Mouse (Mus musculus) erythroid progenitor cell, adult 5-6 weeks (primary cell): ENCODE results near the gene Ugt1a7c. TPM values are rescaled to one million over a fixed set of nuclear protein-coding genes. Genes with fewer than 3 reads are reported as not detected.
A peak's percentile ranks its signal among the peaks of the same experiment; 100 is the strongest.
"Not testable (repeated sequence)": the region's sequence is repeated elsewhere in the genome, so short reads cannot be mapped to it uniquely, and the experiment has no call there.

Source experiments
- ATAC-seq: replicated peaks from 2 replicates; pipeline ENCODE4 v1.8.0; 2016; ENCODE audit warnings: moderate number of reproducible peaks, mild to moderate bottlenecking, moderate TSS enrichment, inconsistent platforms; ENCODE audit not compliant: poor library complexity, low FRiP score, severe bottlenecking
- total RNA-seq, 2 experiments: library from RNA; stranded (forward) in 1 of 2; stranded (reverse) in 1 of 2; fragments of 150-400 nt in 1 of 2; fragments of 186-747, 209-891 nt in 1 of 2; gene quantifications; 2 replicates each; pipeline versions ENCODE4 v1.2.3 to v1.2.4; 2015 to 2017; ENCODE audit warnings: low replicate concordance in 2 of 2

The Ugt1a7c gene
- total RNA-seq, 2 experiments from 2014 or later = 7.5 to 11.5 TPM

- ATAC-seq = peak; percentile 89
These were observed 14.2 kb downstream of the Ugt1a7c start for GRCm38 (mm10) chr1:88109027-88109557.

- not testable (repeated sequence) for ATAC-seq
These were observed 14.7 kb downstream of the Ugt1a7c start for GRCm38 (mm10) chr1:88109604-88110003.

GRCm38 (mm10) chr1:88112769-88113168, 17.9 kb downstream of the Ugt1a7c start:
- not testable (repeated sequence) for ATAC-seq

- ATAC-seq = peak; percentile 95
These were observed 25.7 kb downstream of the Ugt1a7c start for GRCm38 (mm10) chr1:88120550-88120949.

GRCm38 (mm10) chr1:88121521-88121920, 26.7 kb downstream of the Ugt1a7c start:
- not testable (repeated sequence) for ATAC-seq

GRCm38 (mm10) chr1:88125827-88126360, 31.0 kb downstream of the Ugt1a7c start:
- not testable (repeated sequence) for ATAC-seq

GRCm38 (mm10) chr1:88129091-88129490, 34.2 kb downstream of the Ugt1a7c start:
- not testable (repeated sequence) for ATAC-seq

- ATAC-seq = not testable (repeated sequence)
These were observed 35.4 kb downstream of the Ugt1a7c start for GRCm38 (mm10) chr1:88130223-88130622.

GRCm38 (mm10) chr1:88133908-88134456, 39.1 kb downstream of the Ugt1a7c start:
- ATAC-seq = no peak

- ATAC-seq = not testable (repeated sequence)
These were observed 39.7 kb downstream of the Ugt1a7c start, which contains the start of gene Ugt1a6a for GRCm38 (mm10) chr1:88134457-88135011. Gene Ugt1a6a (plus strand): TSS chr1:88134809.

- not testable (repeated sequence) for ATAC-seq
These were observed 40.5 kb downstream of the Ugt1a7c start for GRCm38 (mm10) chr1:88135229-88135904.

- no peak for ATAC-seq
These were observed 41.8 kb downstream of the Ugt1a7c start for GRCm38 (mm10) chr1:88136646-88137045.

GRCm38 (mm10) chr1:88137264-88137663, 42.4 kb downstream of the Ugt1a7c start:
- no peak for ATAC-seq

- no peak for ATAC-seq
These were observed 43.3 kb downstream of the Ugt1a7c start for GRCm38 (mm10) chr1:88138145-88138544.

GRCm38 (mm10) chr1:88140492-88140891, 45.6 kb downstream of the Ugt1a7c start:
- ATAC-seq = peak; percentile 71

GRCm38 (mm10) chr1:88143966-88144675, 49.3 kb downstream of the Ugt1a7c start:
- peak; percentile 75 for ATAC-seq

GRCm38 (mm10) chr1:88145278-88145677, 50.4 kb downstream of the Ugt1a7c start:
- not testable (repeated sequence) for ATAC-seq

GRCm38 (mm10) chr1:88150133-88150532, 55.3 kb downstream of the Ugt1a7c start:
- not testable (repeated sequence) for ATAC-seq

GRCm38 (mm10) chr1:88158430-88158829, 63.6 kb downstream of the Ugt1a7c start:
- no peak for ATAC-seq

GRCm38 (mm10) chr1:88165711-88166110, 70.8 kb downstream of the Ugt1a7c start, which contains the start of gene Ugt1a5:
Gene Ugt1a5 (plus strand): TSS chr1:88166012.
- ATAC-seq = no peak
